Mouse (Mus musculus) layer of hippocampus, adult 2 months (tissue): ENCODE results near the gene Wdr37. TPM values are rescaled to one million over a fixed set of nuclear protein-coding genes. Genes with fewer than 3 reads are reported as not detected.
"Not testable (repeated sequence)": the region's sequence is repeated elsewhere in the genome, so short reads cannot be mapped to it uniquely, and the experiment has no call there.

Source experiments
- DNase-seq, 2 experiments: peaks; one replicate each; pipeline ENCODE4 v3.0.0; 2022; ENCODE audit warnings: low spot score in 2 of 2
- H3K27ac ChIP-seq: fragments of 200-600 bp; 2 replicates; pipeline ENCODE4 v1.8.1; 2022
- H3K4me3 ChIP-seq: fragments of 200-600 bp; 2 replicates; pipeline ENCODE4 v1.8.1; 2022; ENCODE audit warnings: mild to moderate bottlenecking
- CTCF ChIP-seq: fragments of 200-600 bp; conservative IDR thresholded peaks from 2 replicates; pipeline ENCODE4 v1.8.1; 2022; ENCODE audit warnings: antibody characterized with exemption, mild to moderate bottlenecking, moderate library complexity
- total RNA-seq, 2 experiments: library from RNA; stranded (reverse); gene quantifications; 2 replicates each; pipeline ENCODE4 v1.2.3; 2021

Wdr37 gene
- total RNA-seq, 2 experiments from 2014 or later = 88.3 to 92.9 TPM

GRCm38 (mm10) chr13:8866612-8867011 lies 5.1 kb downstream of the Wdr37 start:
- Histone ChIP-seq H3K4me3 (no peak overlapping the region), H3K27ac (peak overlapping the region; percentile 28; the same call in 1 of the 2 replicates)
- DNase-seq = no peak
- no peak for TF ChIP-seq CTCF

- H3K27ac ChIP-seq = 0 out of 2 replicates have a peak overlapping the region, but pooled peaks have one; percentile 7
- no peak overlapping the region for H3K4me3 ChIP-seq
- DNase-seq = no peak
- no peak for TF ChIP-seq CTCF
Measured at GRCm38 (mm10) chr13:8864990-8865389, 6.7 kb downstream of the Wdr37 start.

GRCm38 (mm10) chr13:8860861-8861260 lies 10.8 kb downstream of the Wdr37 start:
- DNase-seq = no peak
- no peak overlapping the region for H3K27ac ChIP-seq
- TF ChIP-seq CTCF = no peak

GRCm38 (mm10) chr13:8858453-8858852 lies 13.3 kb downstream of the Wdr37 start:
- no peak overlapping the region for H3K4me3 ChIP-seq
- no peak for TF ChIP-seq CTCF
- no peak overlapping the region for H3K27ac ChIP-seq
- DNase-seq = no peak

More at GRCm38 (mm10) chr13:8860861-8861260, 10.8 kb downstream of the Wdr37 start:
- H3K4me3 ChIP-seq = no peak overlapping the region

GRCm38 (mm10) chr13:8854769-8855168 lies 16.9 kb downstream of the Wdr37 start:
- DNase-seq = no peak
- H3K4me3 ChIP-seq = no peak overlapping the region
- H3K27ac ChIP-seq = no peak overlapping the region
- no peak for TF ChIP-seq CTCF

- Histone ChIP-seq H3K4me3 (no peak overlapping the region), H3K27ac (no peak overlapping the region)
- no peak for TF ChIP-seq CTCF
- no peak for DNase-seq
Measured at GRCm38 (mm10) chr13:8853424-8853823, 18.3 kb downstream of the Wdr37 start.

- Histone ChIP-seq H3K4me3 (no peak overlapping the region), H3K27ac (no peak overlapping the region)
- no peak for TF ChIP-seq CTCF
- DNase-seq = no peak
Measured at GRCm38 (mm10) chr13:8849311-8849710, 22.4 kb downstream of the Wdr37 start.

- peak; percentile 79 for TF ChIP-seq CTCF
- Histone ChIP-seq H3K27ac (no peak overlapping the region), H3K4me3 (no peak overlapping the region)
- DNase-seq = no peak
Measured at GRCm38 (mm10) chr13:8847702-8848101, 24.0 kb downstream of the Wdr37 start.

- TF ChIP-seq CTCF = no peak
- Histone ChIP-seq H3K4me3 (no peak overlapping the region), H3K27ac (peak overlapping the region; percentile 69; the same call in 1 of the 2 replicates)
- no peak for DNase-seq
Measured at GRCm38 (mm10) chr13:8842273-8842672, 29.4 kb downstream of the Wdr37 start.

- H3K27ac ChIP-seq = peak overlapping the region; percentile 69; the same call in 1 of the 2 replicates
- not testable (repeated sequence) for H3K4me3 ChIP-seq, DNase-seq
Measured at GRCm38 (mm10) chr13:8841846-8842245, 29.9 kb downstream of the Wdr37 start.

- H3K27ac ChIP-seq = peak overlapping the region; percentile 69; the same call in 1 of the 2 replicates
- DNase-seq = no peak
Measured at GRCm38 (mm10) chr13:8840941-8841340, 30.8 kb downstream of the Wdr37 start.

GRCm38 (mm10) chr13:8839937-8840336 lies 31.8 kb downstream of the Wdr37 start:
- Histone ChIP-seq H3K4me3 (no peak overlapping the region), H3K27ac (peak overlapping the region; percentile 69; the same call in 1 of the 2 replicates)
- no peak for TF ChIP-seq CTCF
- no peak for DNase-seq

More at GRCm38 (mm10) chr13:8840941-8841340, 30.8 kb downstream of the Wdr37 start:
- TF ChIP-seq CTCF = peak; percentile 32; the same call in 1 of the 2 replicates
- H3K4me3 ChIP-seq = no peak overlapping the region

GRCm38 (mm10) chr13:8839111-8839510 lies 32.6 kb downstream of the Wdr37 start:
- TF ChIP-seq CTCF = no peak
- Histone ChIP-seq H3K4me3 (no peak overlapping the region), H3K27ac (peak overlapping the region; percentile 69; the same call in 1 of the 2 replicates)
- no peak for DNase-seq

GRCm38 (mm10) chr13:8838394-8838793 lies 33.3 kb downstream of the Wdr37 start:
- Histone ChIP-seq H3K27ac (no peak overlapping the region; the same call in 1 of the 2 replicates), H3K4me3 (no peak overlapping the region)
- no peak for TF ChIP-seq CTCF
- DNase-seq = no peak

GRCm38 (mm10) chr13:8834573-8834972 lies 37.1 kb downstream of the Wdr37 start:
- no peak for TF ChIP-seq CTCF
- peak; percentile 65 to 74 for DNase-seq
- peak overlapping the region; percentile 77 for H3K27ac ChIP-seq
- peak overlapping the region; percentile 13; the same call in 1 of the 2 replicates for H3K4me3 ChIP-seq
